Mouse (Mus musculus): ENCODE data around the gene Llgl1.

The Llgl1 gene

DNA sequence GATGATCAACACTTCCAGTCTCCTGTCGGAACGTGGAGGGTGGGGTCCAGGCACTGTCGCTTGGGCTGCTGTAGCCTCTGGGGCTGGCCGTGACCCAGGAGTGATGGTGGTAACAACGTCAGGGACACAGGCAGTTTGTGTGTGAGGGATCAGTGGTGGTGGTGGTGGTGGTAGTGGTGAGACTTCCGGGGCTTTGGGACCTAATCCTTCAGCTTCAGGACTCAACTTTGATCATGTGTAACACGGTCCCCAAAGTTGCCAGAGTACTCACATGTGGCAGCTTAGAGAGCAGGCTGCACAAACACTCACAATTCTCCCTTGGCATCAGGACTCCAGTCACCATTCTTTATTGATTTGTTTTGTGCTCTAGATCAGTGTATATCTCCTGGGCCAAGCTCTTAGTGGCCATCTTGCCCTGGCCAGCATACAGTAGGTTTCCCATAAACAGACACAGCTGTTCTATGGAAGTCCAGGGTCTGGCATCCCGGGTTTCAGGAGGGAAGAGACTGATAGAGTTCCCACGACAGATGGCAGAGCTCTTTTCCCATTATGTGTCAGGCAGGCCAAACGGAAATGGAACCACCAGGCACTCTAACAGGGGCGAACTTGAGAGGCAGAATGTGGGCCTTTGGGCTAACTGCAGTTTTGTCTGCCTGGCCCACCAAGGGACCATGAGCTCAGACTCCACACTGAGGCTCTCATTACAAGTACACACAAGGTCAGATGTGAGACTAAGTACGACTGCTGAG lies 28.0 kb downstream of the Llgl1 start:
- DNase-seq, result no peak

DNA sequence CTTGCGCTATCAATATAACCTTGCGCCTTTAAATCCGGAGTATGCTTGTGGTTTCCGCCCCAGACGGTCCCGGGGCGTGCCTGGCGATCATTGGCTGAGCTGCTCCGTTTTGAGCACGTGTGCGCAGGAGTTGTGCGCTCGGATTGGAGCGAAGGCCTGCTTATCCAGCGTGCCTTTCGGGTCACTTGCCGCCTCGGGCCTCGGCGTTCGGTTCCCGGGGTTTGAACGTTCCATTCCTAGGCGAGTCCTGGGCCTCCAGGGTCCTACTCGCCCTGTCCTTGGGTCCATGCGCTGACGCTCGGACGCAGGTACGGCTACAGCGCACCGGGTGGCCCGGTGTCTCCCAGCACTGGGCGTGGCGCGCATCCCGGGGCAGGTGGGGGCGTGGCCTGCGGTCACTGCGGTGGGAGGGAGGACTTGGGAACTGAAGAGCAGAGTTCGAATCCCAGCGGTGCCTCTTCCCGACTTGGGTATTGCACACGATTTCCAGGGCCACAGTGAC lies 28.8 kb downstream of the Llgl1 start, which contains the start of gene Mief2:
Gene Mief2 (plus strand): TSS at position 139 of the 502 bp plus-strand sequence.
- DNase-seq, result peak; percentile 97

DNA sequence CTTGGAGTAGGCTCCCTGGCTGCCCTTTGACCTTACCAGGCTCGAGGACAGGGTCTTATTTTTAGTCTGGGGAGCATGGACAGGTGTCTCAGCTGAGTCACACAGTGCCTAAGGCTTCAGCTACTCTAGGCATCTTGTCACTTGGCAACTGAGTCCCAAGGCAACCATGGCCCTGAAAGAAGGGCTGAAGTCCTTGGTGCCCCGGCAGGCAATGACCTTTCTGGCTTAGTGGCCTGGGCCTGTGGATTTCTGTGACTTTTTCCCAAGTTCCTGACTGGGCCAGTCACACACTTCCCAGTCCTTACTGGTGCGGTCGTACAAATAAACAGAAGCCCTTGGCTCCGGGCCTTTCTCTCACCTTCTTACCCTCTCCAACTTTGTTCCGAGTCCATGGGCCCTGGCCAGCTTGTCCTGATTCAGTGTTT lies 29.7 kb downstream of the Llgl1 start:
- DNase-seq, result no peak

DNA sequence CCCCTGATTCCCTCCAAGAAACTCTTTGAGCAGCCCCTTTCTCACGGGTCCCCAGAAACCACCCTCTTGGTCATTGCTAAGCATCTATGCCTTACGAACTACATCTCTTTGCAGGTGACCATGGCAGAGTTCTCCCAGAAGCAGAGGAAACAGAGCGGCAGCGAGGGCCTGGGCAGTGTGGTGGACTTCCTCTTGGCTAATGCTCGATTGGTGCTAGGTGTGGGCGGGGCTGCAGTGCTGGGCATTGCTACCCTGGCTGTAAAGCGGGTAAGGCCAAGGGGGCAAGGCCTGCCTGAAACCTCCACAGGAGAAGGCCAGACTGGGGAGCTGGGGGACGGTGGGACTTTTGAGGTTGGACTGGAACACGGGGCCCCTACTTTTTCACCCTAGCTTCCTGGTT lies 30.6 kb downstream of the Llgl1 start:
- DNase-seq, result no peak

DNA sequence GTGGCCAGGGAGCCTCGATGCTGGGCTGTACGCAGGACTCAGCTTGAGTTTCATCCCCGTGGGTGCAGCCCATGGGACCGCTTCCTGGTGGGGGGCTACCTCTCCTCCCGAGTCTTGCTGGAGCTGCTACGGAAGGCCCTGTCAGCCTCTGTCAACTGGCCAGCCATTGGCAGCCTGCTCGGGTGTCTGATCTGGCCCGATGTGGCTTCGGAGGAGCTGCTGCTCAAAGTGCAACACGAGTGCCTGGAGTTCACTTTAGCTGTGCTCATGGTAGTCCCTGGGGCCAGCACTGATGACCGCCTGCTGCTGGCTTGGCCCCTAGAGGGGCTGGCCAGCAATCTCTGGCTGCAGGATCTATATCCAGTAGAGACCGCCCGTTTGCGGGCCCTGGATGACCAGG lies 31.7 kb downstream of the Llgl1 start:
- DNase-seq, result no peak

DNA sequence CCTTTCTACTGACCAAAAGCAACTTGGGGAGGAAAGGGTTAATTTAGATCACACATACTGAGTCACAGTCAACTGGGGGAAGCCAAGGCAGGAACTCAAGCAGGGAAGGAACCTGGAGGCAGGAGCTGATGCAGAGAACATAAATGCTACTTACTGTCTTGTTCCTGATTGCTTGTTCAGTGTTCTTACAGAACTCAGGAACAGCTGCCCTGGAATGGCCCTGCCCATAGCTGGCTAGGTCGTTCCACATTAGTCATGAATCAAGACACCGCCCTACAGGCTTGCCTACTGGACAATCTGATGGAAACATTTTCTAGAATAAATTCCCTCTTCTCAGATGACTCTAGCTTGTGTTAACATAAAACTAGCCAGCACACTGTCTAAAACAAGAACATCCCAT lies 34.7 kb downstream of the Llgl1 start:
- DNase-seq, result no peak

DNA sequence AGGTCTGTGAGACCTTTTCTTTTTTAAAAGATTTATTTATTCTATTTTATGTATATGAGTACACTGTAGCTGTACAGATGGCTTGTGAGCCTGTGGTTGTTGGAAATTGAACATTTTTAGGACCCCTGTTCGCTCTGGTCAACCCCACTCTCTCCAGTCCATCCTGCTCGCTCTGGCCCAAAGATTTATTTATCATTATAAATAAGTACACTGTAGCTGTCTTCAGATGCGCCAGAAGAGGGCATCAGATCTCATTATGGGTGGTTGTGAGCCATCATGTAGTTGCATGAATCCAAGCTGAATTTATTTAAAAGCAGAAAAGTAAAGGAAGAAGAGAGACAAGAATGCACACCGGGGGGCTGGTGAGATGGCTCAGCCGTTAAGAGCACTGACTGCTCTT lies 35.7 kb downstream of the Llgl1 start:
- no peak for DNase-seq

DNA sequence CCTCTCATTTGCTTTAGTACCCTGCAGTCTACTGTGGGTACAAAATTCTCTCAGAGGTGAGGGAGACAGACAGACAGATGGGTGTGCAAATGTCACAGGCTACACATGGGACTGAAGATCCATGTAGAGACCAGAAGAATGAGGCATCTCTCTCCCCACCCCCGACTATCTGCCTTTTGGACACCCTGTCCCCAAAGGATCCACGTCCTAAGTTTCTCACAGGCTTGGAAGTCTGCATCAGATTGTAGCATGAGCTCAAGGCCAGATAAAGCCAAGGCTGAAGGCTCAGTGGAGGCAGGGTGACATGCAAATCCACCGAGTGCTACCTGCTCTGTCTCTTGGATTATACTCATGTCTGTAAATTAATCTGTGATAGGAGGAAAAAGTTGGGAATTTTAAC lies 37.0 kb downstream of the Llgl1 start:
- no peak for DNase-seq

DNA sequence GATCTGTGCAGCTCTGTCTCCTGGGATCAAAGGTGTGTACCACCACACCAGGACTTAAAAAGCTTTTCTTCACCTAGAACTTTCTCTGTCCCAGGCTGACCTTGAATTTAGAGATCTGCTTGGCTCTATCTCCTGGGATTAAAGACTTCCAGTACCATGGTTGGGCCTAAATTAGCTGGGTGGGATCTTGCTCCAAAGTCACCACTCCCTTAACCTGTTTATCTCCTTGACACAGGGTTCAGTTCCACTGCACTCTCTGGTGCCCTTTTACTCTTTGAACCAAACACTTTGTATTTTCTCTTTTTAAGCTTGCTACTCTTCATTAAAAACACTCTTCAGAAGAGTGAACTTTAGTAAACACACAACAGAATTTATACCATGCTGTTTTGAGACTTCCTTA lies 37.9 kb downstream of the Llgl1 start:
- no peak for DNase-seq

DNA sequence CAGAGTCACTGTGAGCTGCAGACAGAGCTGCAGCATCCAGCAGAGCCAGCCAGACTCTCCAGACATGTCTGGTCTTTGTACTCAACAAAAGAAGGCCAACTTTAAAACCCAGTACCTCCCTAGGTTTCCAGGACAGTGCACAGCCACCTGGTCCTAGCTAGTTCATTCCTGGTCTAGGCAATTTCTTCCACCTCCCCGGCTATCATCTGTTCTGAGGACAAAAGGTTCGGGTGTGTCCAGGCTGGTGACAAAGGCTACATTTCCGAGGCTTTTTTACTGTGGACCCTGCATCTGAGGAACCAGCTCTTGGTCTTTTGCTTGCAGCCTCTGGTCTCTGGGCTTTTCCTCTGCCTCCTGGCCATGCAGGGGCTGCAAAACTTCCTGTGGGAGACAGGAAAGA lies 40.8 kb downstream of the Llgl1 start:
- DNase-seq, result no peak

DNA sequence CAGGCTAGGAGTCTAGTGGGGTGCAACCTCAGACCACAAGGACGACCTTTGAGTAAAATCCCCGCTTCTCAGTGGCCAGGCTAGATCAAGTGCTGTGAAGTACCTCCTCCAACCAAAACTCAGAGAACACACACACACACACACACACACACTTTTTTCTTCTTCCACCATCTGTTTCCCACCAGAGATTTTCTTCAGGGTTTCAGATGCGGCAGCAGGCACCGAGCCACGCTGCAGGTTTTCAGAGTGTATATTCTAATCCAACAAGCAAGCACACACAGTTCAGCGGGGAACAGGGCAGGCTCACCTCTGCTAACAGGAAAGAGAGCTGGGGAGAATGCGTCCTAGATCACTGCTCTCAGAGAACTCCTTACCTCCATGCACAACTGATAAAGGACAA lies 56.0 kb downstream of the Llgl1 start:
- no peak for DNase-seq

DNA sequence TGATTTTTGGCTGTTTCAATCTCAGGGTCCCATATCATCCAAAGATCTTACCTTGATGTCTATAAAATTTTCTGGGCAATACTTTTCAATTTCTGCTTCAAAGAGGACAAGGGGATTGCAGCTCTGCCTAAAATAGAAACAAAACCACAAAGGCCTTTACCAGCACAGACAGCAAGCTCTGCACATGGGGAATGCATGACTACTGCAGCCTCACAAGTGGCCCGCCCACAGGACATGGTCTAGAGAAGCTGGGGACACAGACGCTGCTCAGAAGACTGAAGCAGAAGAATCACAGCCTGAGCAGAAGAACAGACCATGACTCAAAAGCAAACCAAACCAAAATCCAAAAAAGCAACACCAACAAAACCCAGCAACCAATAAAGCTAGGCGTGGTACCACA lies 62.2 kb downstream of the Llgl1 start:
- no peak for DNase-seq

Data from right cerebral cortex, adult 18-20 months (tissue).